Mouse (Mus musculus) neural tube, embryonic 13.5 days (tissue): Measurements from ENCODE around the gene Prpsap2. TPM values are rescaled to one million over a fixed set of nuclear protein-coding genes. Genes with fewer than 3 reads are reported as not detected.
"Not testable (repeated sequence)": the region's sequence is repeated elsewhere in the genome, so short reads cannot be mapped to it uniquely, and the experiment has no call there.

Experiments used
- ATAC-seq: fragments of 200-750 bp; cut with Nextera tagmentation; 2 replicates; pipeline ENCODE4 v1.8.0; 2017; ENCODE audit warnings: low read depth, mild to moderate bottlenecking, moderate TSS enrichment, moderate library complexity
- H3K27ac ChIP-seq: fragments of 300-500 bp; sonication (generic); replicated peaks from 2 replicates; pipeline ENCODE4 v1.5.1; 2015; ENCODE audit warnings: moderate library complexity, mild to moderate bottlenecking, inconsistent platforms
- H3K27me3 ChIP-seq: fragments of 300-500 bp; sonication (generic); 2 replicates; pipeline ENCODE4 v1.6.1; 2015; ENCODE audit warnings: mild to moderate bottlenecking, inconsistent platforms
- H3K36me3 ChIP-seq: fragments of 300-500 bp; sonication (generic); 2 replicates; pipeline ENCODE4 v1.6.1; 2015; ENCODE audit warnings: mild to moderate bottlenecking, inconsistent platforms
- H3K4me1 ChIP-seq: fragments of 300-500 bp; sonication (generic); replicated peaks from 2 replicates; pipeline ENCODE4 v1.6.1; 2015; ENCODE audit warnings: inconsistent platforms
- H3K4me2 ChIP-seq: fragments of 300-500 bp; sonication (generic); 2 replicates; pipeline ENCODE4 v1.6.1; 2015; ENCODE audit warnings: inconsistent platforms, mild to moderate bottlenecking, moderate library complexity
- H3K4me3 ChIP-seq: fragments of 300-500 bp; sonication (generic); 2 replicates; pipeline ENCODE4 v1.5.1; 2015; ENCODE audit warnings: mild to moderate bottlenecking, inconsistent platforms
- H3K9ac ChIP-seq: fragments of 300-500 bp; sonication (generic); 2 replicates; pipeline ENCODE4 v1.6.1; 2015; ENCODE audit warnings: moderate library complexity, mild to moderate bottlenecking, inconsistent platforms
- H3K9me3 ChIP-seq: fragments of 300-500 bp; sonication (generic); 2 replicates; pipeline ENCODE4 v1.6.1; 2016; ENCODE audit warnings: inconsistent platforms
- WGBS: fragments of 180-500 bp; shearing (Covaris S2); methylation state at CpG from one replicate; pipeline ENCODE4 v1.1.7; 2015; 5-methylcytosine and 5-hydroxymethylcytosine counted together
- polyA plus RNA-seq: library from polyadenylated mRNA; unstranded; fragments of >200 nt; fragmentation: Nextera tagmentation; extraction: Ambion mirVana; gene quantifications from 2 replicates; pipeline ENCODE4 v1.2.1, GENCODE M21; 2015

Prpsap2 gene
- polyA plus RNA-seq = 51.4 and 51.8 TPM in 2 replicates

DNA sequence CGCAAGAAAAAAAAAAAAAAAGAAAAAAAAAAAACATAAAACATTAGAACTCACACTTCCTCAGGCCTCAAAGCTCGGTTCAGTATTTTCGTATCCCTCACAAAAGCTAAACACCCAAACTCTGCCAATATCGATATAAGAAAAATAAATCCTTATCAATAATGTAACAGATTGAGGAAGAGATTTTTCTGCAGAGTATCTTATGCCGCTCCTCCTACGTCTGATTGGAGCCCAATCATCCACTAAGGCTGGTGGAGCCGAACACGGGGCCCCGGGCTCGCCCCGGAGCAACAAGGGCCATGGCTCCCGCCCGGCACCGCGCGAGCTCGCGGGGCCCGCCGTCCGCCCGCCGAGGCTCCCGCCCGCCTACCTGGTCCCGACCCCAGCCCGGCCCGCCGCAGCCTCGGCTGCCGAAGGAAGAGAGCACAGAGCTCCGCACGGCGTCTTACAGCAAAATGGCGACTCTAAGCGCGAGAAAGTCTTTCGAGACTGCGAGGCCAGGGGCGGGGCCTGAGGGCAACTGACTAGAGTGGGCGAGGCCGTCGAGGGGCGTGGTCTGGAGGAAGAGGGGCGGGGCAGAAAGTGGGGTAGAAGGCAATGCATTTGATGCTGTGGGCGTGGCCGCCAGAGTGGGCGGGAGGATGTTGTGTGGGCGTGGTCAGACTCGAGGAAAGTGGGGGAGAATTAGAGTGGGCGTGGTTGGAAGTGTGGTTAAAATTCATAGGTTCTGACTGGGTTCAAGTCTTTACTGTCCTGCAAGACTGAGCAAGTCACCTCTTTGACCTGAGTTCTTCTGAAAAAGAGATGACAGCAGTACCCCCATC lies at the start of gene Prpsap2:
Prpsap2 (minus strand) TSS at position 505 of the 824 bp plus-strand sequence.
- under 1% methylated on average over 51 of the region's 51 CpGs for WGBS
- peak; percentile 95 for ATAC-seq
- H3K9me3 ChIP-seq = no peaks in the 10 kb centered on the region; the same call in 1 of the 2 replicates

DNA sequence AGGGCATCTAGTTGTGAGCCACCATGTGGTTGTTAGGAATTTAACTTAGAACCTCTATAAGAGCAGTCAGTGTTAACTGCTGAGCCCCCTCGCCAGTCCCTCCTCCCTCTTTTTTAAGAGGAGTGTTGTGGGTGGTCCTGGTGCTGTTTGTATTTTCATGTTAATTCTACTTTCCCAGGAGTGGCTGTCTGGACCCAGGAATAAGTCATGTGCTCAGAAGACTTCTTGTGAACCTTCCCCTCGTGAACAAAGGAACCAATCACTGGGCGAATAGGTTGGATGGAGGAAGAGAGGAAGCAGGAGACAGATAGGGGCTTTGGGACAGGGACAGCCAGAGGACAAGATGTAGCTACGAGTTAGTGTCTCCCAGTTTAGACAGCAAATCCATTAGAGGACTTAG lies 47.9 kb upstream of the Prpsap2 start:
- Histone ChIP-seq H3K4me2 (no peak overlapping the region), H3K27ac (no peak overlapping the region), H3K36me3 (peaks cover 87% of the 10 kb centered on the region), H3K4me3 (no peak overlapping the region), H3K4me1 (no peaks in the 10 kb centered on the region), H3K27me3 (no peaks in the 10 kb centered on the region), H3K9ac (no peak overlapping the region), H3K9me3 (no peaks in the 10 kb centered on the region)
- ATAC-seq = no peak
- 22% methylated on average over 4 of the region's 4 CpGs for WGBS

More for the DNA sequence above, at the start of gene Prpsap2:
- Histone ChIP-seq H3K27me3 (no peaks in the 10 kb centered on the region), H3K36me3 (no peaks in the 10 kb centered on the region), H3K4me3 (peak within 1 kb of the TSS; percentile 60), H3K4me1 (peaks cover 21% of the 10 kb centered on the region), H3K9ac (peak within 1 kb of the TSS; percentile 80), H3K4me2 (peak within 1 kb of the TSS; percentile 67), H3K27ac (peak within 1 kb of the TSS; percentile 92)

DNA sequence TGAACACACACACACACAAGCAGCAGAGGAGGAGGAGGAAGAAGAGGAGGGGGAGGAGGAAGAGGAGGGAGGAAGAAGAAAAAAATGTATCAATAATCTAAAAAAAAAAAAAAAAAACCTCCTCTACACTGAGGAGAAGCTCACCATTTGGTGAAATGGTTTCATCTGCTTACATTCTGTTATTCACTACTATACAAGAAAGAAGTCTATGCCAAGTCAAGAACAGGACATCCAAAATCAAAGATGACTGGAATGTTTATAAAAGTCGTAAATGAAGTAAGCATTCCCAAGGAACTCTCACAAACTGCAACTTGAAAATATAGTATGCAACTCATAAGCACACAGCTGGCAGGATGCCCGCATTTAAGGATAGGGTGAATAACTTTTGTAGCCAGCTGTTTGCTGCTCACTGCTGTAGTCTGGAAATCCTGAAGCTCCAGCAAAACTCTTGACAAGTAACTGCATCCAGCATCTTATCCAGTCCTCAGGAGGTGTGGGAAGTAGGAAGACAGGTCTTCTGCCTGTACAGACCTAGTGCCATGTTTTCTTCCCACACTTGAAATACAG lies 46.7 kb upstream of the Prpsap2 start:
- Histone ChIP-seq H3K4me3 (no peak overlapping the region), H3K27ac (no peak overlapping the region), H3K4me1 (no peaks in the 10 kb centered on the region), H3K9ac (no peak overlapping the region), H3K36me3 (peaks cover 80% of the 10 kb centered on the region), H3K4me2 (no peak overlapping the region), H3K27me3 (no peaks in the 10 kb centered on the region), H3K9me3 (no peaks in the 10 kb centered on the region)
- 94% methylated on average over 2 of the region's 2 CpGs for WGBS
- ATAC-seq = no peak

DNA sequence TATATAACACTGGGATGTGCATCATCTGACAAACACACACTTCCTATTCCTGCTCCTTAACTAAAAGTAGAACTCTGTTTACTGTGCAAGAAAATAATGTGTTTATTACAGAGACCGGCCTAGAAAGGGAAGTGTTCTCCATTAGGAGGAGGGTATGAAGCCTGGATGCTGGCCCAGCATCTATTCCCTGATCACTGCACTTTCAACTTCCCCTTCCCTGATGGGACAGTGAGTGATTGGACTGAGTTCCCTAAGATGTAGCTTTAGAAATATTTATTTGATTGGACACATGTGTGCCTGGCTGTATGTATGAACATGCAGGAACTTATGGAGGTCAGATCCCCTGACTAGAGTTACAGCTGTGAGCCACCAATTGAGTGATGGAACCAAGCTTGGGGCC lies 31.6 kb upstream of the Prpsap2 start:
- Histone ChIP-seq H3K27ac (no peak overlapping the region), H3K27me3 (no peaks in the 10 kb centered on the region), H3K36me3 (peaks cover 76% of the 10 kb centered on the region), H3K4me1 (no peaks in the 10 kb centered on the region), H3K9ac (no peak overlapping the region), H3K9me3 (no peaks in the 10 kb centered on the region), H3K4me2 (no peak overlapping the region), H3K4me3 (no peak overlapping the region)
- WGBS = 80% methylated on average over 1 of the region's 1 CpGs
- ATAC-seq = no peak

DNA sequence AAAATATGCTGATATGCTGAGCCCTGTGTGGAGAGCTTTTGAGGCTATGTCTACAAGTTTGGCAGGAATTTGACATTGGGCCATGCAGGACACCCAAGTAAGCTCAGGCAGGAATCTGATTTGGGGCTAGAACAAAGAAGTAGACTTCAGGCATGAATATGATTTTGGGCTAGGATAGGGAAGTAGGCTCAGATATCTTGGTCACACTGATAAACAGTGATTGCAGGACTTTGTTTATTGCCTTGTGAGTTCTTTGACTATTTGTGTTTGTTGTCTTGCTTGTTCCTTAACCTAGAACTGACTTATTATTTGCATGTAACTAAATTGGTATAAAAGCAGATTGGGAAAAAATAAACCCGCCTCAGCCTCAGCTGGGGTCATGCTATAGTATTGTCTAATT lies 26.7 kb upstream of the Prpsap2 start:
- peaks cover 82% of the 10 kb centered on the region for H3K36me3 ChIP-seq

DNA sequence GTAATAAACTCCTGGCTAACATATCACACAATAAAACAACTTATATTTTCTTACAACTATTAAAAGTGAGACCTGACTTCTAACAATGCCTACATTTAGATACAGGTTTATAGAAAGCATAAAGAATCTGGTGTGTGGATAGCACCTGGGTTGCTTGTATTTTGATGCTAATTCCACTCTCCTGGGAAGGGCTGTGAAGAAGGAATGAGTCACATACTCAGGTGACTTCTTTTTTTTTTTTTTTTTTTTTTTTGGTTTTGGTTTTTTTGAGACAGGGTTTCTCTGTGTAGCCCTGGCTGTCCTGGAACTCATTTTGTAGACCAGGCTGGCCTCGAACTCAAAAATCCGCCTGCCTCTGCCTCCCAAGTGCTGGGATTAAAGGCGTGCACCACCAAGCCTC lies 20.6 kb upstream of the Prpsap2 start:
- not testable (repeated sequence) for H3K27me3 ChIP-seq, H3K9me3 ChIP-seq, H3K4me1 ChIP-seq, H3K4me2 ChIP-seq, H3K4me3 ChIP-seq, H3K27ac ChIP-seq, H3K9ac ChIP-seq, ATAC-seq
- 94% methylated on average over 3 of the region's 3 CpGs for WGBS
- H3K36me3 ChIP-seq = peaks cover 72% of the 10 kb centered on the region

More for the DNA sequence above, 26.7 kb upstream of the Prpsap2 start:
- H3K4me3 ChIP-seq = no peak overlapping the region
- H3K4me1 ChIP-seq = no peaks in the 10 kb centered on the region
- H3K9me3 ChIP-seq = no peaks in the 10 kb centered on the region
- ATAC-seq = no peak
- no peaks in the 10 kb centered on the region for H3K27me3 ChIP-seq
- H3K9ac ChIP-seq = no peak overlapping the region
- no peak overlapping the region for H3K4me2 ChIP-seq
- 94% methylated on average over 1 of the region's 1 CpGs for WGBS
- no peak overlapping the region for H3K27ac ChIP-seq

DNA sequence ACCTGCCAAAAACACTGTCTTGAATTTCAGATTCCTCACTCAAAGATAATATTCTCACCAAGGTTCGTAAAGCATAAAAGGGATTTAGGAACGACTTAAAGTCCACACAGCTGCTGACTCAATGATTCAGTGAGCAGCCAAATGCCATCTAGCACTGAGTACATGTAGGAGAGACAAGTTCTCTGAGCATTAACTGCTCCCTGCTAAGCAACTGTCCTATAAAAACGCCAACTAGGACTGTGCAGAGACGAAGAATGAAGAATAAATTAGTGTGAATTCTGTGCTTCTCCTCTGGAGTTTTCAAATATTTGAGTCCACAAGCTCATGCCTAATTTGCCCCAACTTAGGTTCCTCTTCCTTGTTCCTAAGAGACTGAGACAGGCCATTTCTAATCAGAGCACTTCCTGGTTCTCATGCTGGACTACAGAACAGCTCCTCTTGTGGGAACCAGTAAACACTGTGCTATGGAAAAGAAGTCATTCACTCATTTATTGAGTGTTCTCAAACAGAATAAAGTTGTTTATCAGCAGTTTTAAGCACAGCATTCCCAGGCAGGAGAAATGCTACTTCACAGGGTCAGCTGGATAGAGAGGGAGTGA lies 12.8 kb upstream of the Prpsap2 start:
- Histone ChIP-seq H3K4me1 (no peaks in the 10 kb centered on the region), H3K27ac (no peak overlapping the region), H3K9me3 (no peaks in the 10 kb centered on the region), H3K27me3 (no peaks in the 10 kb centered on the region), H3K4me3 (no peak overlapping the region), H3K36me3 (peaks cover 77% of the 10 kb centered on the region), H3K9ac (no peak overlapping the region), H3K4me2 (no peak overlapping the region)
- WGBS = 83% methylated on average over 4 of the region's 4 CpGs
- no peak for ATAC-seq

DNA sequence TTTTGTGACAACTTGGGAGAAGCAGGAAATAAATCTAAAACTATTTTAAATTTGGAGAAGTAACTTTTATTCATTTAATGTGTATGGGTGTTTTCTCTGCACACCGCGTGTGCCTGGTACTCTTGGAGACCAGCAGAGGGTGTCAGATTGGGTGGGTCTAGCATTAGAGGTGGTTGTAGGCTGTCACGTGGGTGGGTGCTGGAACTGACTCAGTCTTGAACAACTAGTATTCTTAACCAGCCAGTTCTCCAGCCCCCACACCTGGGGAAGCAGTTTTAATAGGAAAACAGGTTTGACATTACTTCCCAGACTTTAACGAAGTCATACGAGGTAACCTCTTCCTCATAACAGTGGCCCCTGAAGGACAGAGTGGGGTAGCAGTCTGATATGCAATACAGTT lies 1.4 kb downstream of the Prpsap2 start:
- Histone ChIP-seq H3K4me1 (peaks cover 21% of the 10 kb centered on the region), H3K27ac (no peak overlapping the region), H3K27me3 (no peaks in the 10 kb centered on the region), H3K4me2 (peak overlapping the region; percentile 67), H3K36me3 (peaks cover 8% of the 10 kb centered on the region), H3K4me3 (peak overlapping the region; percentile 60), H3K9ac (peak overlapping the region; percentile 80; the same call in 1 of the 2 replicates), H3K9me3 (no peaks in the 10 kb centered on the region; the same call in 1 of the 2 replicates)
- WGBS = 66% methylated on average over 5 of the region's 5 CpGs
- ATAC-seq = no peak

DNA sequence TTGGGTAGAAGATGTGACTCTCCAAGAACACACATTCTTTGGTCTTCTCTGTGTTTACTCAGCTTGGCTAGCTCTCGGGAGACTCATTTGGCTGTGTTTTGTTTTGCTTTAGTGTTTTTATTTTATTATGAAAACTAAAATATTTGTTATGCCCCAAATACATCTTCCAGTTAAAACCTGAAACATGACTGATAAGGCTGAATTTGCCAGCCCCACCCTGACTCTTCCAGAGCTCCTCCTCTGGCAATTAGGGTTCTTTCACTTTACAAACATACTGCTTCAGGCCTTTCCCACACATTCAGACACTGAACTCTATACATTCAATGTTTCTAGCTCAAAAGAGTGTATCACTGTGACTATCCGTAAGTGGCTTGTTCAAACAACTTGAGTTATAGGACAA lies 4.7 kb downstream of the Prpsap2 start:
- ATAC-seq = no peak
- no peak overlapping the region for H3K9ac ChIP-seq

DNA sequence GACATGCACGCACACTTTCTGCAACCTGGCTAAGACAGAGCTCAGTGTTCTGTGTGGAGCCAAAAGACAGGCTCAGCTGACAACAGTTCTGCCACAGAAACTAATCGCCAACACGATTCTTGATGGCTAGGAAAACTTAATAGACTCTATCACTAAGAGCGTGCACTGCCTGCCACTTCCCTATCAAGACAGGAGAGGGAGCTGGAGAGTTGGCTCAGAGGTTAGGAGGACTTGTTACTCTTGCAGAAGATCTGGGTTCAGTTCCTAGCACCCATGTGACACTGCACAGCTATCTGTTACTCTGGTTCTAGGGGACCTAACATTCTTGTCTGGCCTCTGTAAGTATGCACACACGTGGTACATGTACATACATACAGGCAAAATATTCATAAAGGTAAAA lies 10.3 kb downstream of the Prpsap2 start:
- H3K4me1 ChIP-seq = no peaks in the 10 kb centered on the region
- peaks cover 87% of the 10 kb centered on the region for H3K36me3 ChIP-seq
- WGBS = 77% methylated on average over 5 of the region's 5 CpGs
- no peak overlapping the region for H3K27ac ChIP-seq
- no peaks in the 10 kb centered on the region for H3K27me3 ChIP-seq
- H3K9ac ChIP-seq = no peak overlapping the region
- no peaks in the 10 kb centered on the region; the same call in 1 of the 2 replicates for H3K9me3 ChIP-seq
- H3K4me3 ChIP-seq = no peak overlapping the region
- H3K4me2 ChIP-seq = no peak overlapping the region
- ATAC-seq = no peak

More for the DNA sequence above, 4.7 kb downstream of the Prpsap2 start:
- Histone ChIP-seq H3K9me3 (no peaks in the 10 kb centered on the region; the same call in 1 of the 2 replicates), H3K27ac (no peak overlapping the region), H3K4me1 (peaks cover 21% of the 10 kb centered on the region), H3K36me3 (peaks cover 39% of the 10 kb centered on the region), H3K27me3 (no peaks in the 10 kb centered on the region), H3K4me3 (no peak overlapping the region), H3K4me2 (no peak overlapping the region)
- WGBS = 89% methylated on average over 2 of the region's 2 CpGs

DNA sequence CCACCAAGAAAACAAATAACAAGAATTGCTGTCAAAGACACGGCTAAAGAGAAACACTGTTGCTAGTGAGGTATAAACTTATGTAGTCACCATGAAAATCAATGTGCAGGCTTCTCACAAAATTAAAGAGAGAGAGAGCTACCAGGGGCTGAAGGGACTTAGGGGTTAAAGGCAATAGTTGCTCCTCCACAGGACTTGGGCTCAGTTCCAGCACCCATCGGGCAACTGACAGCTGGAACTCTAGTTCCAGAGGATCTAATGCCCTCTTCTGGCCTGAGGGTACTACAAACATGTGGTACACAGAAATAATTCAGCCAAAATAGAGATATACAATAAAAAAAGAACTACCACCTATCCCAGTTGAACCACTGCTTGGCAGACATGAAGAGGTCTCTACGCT lies 14.7 kb downstream of the Prpsap2 start:
- Histone ChIP-seq H3K4me1 (no peaks in the 10 kb centered on the region), H3K36me3 (peaks cover 84% of the 10 kb centered on the region), H3K27ac (no peak overlapping the region), H3K27me3 (no peaks in the 10 kb centered on the region), H3K4me3 (no peak overlapping the region), H3K9me3 (no peaks in the 10 kb centered on the region), H3K4me2 (no peak overlapping the region), H3K9ac (no peak overlapping the region)
- no peak for ATAC-seq
- 66% methylated on average over 3 of the region's 3 CpGs for WGBS

DNA sequence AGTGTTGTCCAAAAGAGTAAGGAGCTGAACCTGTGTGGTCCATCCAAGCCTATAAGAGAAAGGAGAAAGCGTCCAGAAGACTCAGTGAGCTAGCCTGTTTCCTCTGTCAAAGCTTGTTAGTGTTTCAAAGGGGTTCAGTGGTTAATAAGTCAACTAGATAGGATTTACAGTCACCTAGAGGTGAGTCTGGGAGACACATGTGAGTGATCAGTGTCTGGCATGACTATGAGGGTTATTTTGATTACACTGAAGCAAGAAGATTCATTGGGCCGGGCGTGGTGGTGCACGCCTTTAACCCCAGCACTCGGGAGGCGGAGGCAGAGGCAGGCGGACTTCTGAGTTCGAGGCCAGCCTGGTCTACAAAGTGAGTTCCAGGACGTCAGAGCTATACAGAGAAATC lies 16.1 kb downstream of the Prpsap2 start:
- H3K27ac ChIP-seq = no peak overlapping the region
- WGBS = 95% methylated on average over 9 of the region's 9 CpGs
- H3K36me3 ChIP-seq = peaks cover 83% of the 10 kb centered on the region
- H3K27me3 ChIP-seq = no peaks in the 10 kb centered on the region
- H3K4me3 ChIP-seq = no peak overlapping the region
- H3K9me3 ChIP-seq = no peaks in the 10 kb centered on the region
- no peak for ATAC-seq
- no peak overlapping the region for H3K4me2 ChIP-seq
- H3K9ac ChIP-seq = no peak overlapping the region
- no peaks in the 10 kb centered on the region for H3K4me1 ChIP-seq
